Mouse (Mus musculus): Measurements from ENCODE around the gene Rab44.

DNA sequence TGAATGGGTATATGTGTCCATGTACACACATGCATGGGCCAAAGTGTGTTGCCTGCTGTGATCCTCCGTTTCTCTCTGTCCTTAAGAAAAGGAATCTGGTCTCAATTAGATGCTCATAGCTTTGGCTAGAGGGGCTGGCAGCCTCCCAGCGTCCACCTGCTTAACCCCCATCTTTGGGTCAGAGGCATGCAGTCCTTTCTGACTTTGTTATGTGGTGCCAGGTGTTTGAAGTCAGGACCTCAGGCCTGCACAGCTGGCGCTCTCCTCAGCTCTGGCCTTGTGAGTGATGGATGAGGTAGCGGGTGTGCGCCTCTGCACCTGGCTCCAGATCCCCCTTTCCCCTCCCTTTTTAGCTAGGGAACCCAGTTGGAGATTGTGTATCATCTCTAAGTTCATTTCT is 4.1 kb downstream of the Rab44 start:
- TF ChIP-seq CTCF (IDR thresholded peaks at IDR 0.05; ENCODE audit: borderline replicate concordance, insufficient read depth, low read depth, low read length) (no peak), POLR2A (IDR thresholded peaks at IDR 0.05; ENCODE audit: borderline replicate concordance, insufficient read depth, low read length) (no peak)

Measured in cerebellum, adult 2 months (tissue).